In genomic region chr19:3766378-3766777, GRCm38 (mm10) we compare ENCODE assay signal across 7 mouse cellular contexts. TPM values are rescaled to one million over a fixed set of nuclear protein-coding genes. Genes with fewer than 3 reads are reported as not detected.
DNase-seq lines count a peak whose midpoint lies in the region; ATAC-seq lines count a peak whose summit lies in the region.

No protein-coding gene starts in this region.

- no peaks in the 10 kb centered on the region for H3K36me3 ChIP-seq in liver, embryonic 11.5 days (ENCODE audit: control insufficient read depth, insufficient read depth, low read length)
- H3K36me3 ChIP-seq in forebrain, embryonic 16.5 days (ENCODE audit: control insufficient read depth, insufficient read depth) = no peaks in the 10 kb centered on the region
- 0 out of 2 replicates have a peak, but pooled peaks cover 6% of the 10 kb centered on the region for H3K36me3 ChIP-seq in limb, embryonic 12.5 days
- H3K36me3 ChIP-seq in stomach, embryonic 14.5 days (ENCODE audit: control insufficient read depth, insufficient read depth, low read length) = no peaks in the 10 kb centered on the region

- no peaks in the 10 kb centered on the region for H3K9me3 ChIP-seq in liver, embryonic 11.5 days (ENCODE audit: control insufficient read depth, low read length)
- H3K9me3 ChIP-seq in forebrain, embryonic 16.5 days (ENCODE audit: control insufficient read depth, low read length) = no peaks in the 10 kb centered on the region
- no peaks in the 10 kb centered on the region for H3K9me3 ChIP-seq in limb, embryonic 12.5 days
- no peaks in the 10 kb centered on the region for H3K9me3 ChIP-seq in stomach, embryonic 14.5 days (ENCODE audit: control insufficient read depth, low read depth, low read length)

- 83% methylated on average over 5 of the region's 5 CpGs for WGBS in liver, embryonic 11.5 days
- WGBS in forebrain, embryonic 16.5 days = 92% methylated on average over 5 of the region's 5 CpGs
- 90% methylated on average over 5 of the region's 5 CpGs for WGBS in limb, embryonic 12.5 days
- 91% methylated on average over 5 of the region's 5 CpGs for WGBS in stomach, embryonic 14.5 days

- no peak for ATAC-seq in liver, embryonic 11.5 days (replicated peaks; ENCODE audit: low FRiP score)
- ATAC-seq in forebrain, embryonic 16.5 days = no peak
- no peak for ATAC-seq in limb, embryonic 12.5 days (ENCODE audit: insufficient number of reproducible peaks, insufficient read depth, low FRiP score, low TSS enrichment, low read depth)
- no peak for ATAC-seq in stomach, embryonic 14.5 days (ENCODE audit: insufficient number of reproducible peaks, insufficient read depth, low FRiP score, low read depth)
- no peak for ATAC-seq in activated CD4-positive, CD25-positive, alpha-beta regulatory T cell, adult 4 months

- H3K27me3 ChIP-seq in liver, embryonic 11.5 days (replicated peaks; ENCODE audit: control insufficient read depth, insufficient read depth, low read length) = no peaks in the 10 kb centered on the region
- no peaks in the 10 kb centered on the region for H3K27me3 ChIP-seq in forebrain, embryonic 16.5 days (replicated peaks; ENCODE audit: control insufficient read depth, insufficient read depth, low read length)
- H3K27me3 ChIP-seq in limb, embryonic 12.5 days = no peaks in the 10 kb centered on the region
- H3K27me3 ChIP-seq in stomach, embryonic 14.5 days (ENCODE audit: control insufficient read depth, insufficient read depth, low read length) = no peaks in the 10 kb centered on the region

- DNase-seq in liver, embryonic 11.5 days (ENCODE audit: low spot score) = no peak
- no peak for DNase-seq in liver
- DNase-seq in ovary, adult 18-20 months (ENCODE audit: low spot score) = no peak

- peaks cover 11% of the 10 kb centered on the region for H3K4me1 ChIP-seq in liver, embryonic 11.5 days (replicated peaks; ENCODE audit: control insufficient read depth, insufficient read depth, low read length)
- H3K4me1 ChIP-seq in forebrain, embryonic 16.5 days (replicated peaks; ENCODE audit: control insufficient read depth, insufficient read depth, low read length) = peaks cover 20% of the 10 kb centered on the region
- peaks cover 19% of the 10 kb centered on the region for H3K4me1 ChIP-seq in limb, embryonic 12.5 days (replicated peaks)
- H3K4me1 ChIP-seq in stomach, embryonic 14.5 days (ENCODE audit: control insufficient read depth, insufficient read depth, low read length) = peaks cover 2% of the 10 kb centered on the region; the same call in 1 of the 2 replicates

- H3K27ac ChIP-seq in liver, embryonic 11.5 days (ENCODE audit: low read depth, low read length) = no peak overlapping the region
- H3K27ac ChIP-seq in forebrain, embryonic 16.5 days (ENCODE audit: low read length) = peak overlapping the region; percentile 100
- H3K27ac ChIP-seq in limb, embryonic 12.5 days = no peak overlapping the region
- no peak overlapping the region for H3K27ac ChIP-seq in stomach, embryonic 14.5 days (ENCODE audit: low read length)

- no peak overlapping the region; the same call in 1 of the 2 replicates for H3K4me3 ChIP-seq in liver, embryonic 11.5 days (ENCODE audit: low read depth, low read length)
- H3K4me3 ChIP-seq in forebrain, embryonic 16.5 days (replicated peaks; ENCODE audit: low read length) = no peak overlapping the region; the same call in 1 of the 2 replicates
- H3K4me3 ChIP-seq in limb, embryonic 12.5 days (replicated peaks) = no peak overlapping the region
- H3K4me3 ChIP-seq in stomach, embryonic 14.5 days (ENCODE audit: low read depth, low read length) = no peak overlapping the region

- no peak overlapping the region; the same call in 1 of the 2 replicates for H3K9ac ChIP-seq in liver, embryonic 11.5 days (ENCODE audit: low read depth, low read length)
- peak overlapping the region; percentile 100 for H3K9ac ChIP-seq in forebrain, embryonic 16.5 days (replicated peaks; ENCODE audit: low read depth, low read length)
- H3K9ac ChIP-seq in limb, embryonic 12.5 days (replicated peaks) = no peak overlapping the region
- H3K9ac ChIP-seq in stomach, embryonic 14.5 days (replicated peaks; ENCODE audit: low read depth, low read length) = no peak overlapping the region

- H3K4me2 ChIP-seq in liver, embryonic 11.5 days = peak overlapping the region; percentile 97; the same call in 1 of the 2 replicates
- peak overlapping the region; percentile 91 for H3K4me2 ChIP-seq in forebrain, embryonic 16.5 days (ENCODE audit: low read length)
- H3K4me2 ChIP-seq in limb, embryonic 12.5 days = peak overlapping the region; percentile 87
- H3K4me2 ChIP-seq in stomach, embryonic 14.5 days (replicated peaks; ENCODE audit: low read depth, low read length) = 0 out of 2 replicates have a peak overlapping the region, but pooled peaks have one; percentile 77

RNA-seq across cellular contexts. Expression of gene Kmt5b, which starts 0.8 kb away (rescaled TPM):
- polyA plus RNA-seq in liver, embryonic 11.5 days (2014; fragmentation: Nextera tagmentation; extraction: Ambion mirVana) = 17.8 and 17.9 TPM in 2 replicates
- 56.7 and 58.5 TPM in 2 replicates for polyA plus RNA-seq in forebrain, embryonic 16.5 days (2015; fragmentation: Nextera tagmentation; extraction: Ambion mirVana)
- polyA plus RNA-seq in limb, embryonic 12.5 days (2016; fragmentation: Nextera tagmentation; extraction: Ambion mirVana) = 38.3 and 44.2 TPM in 2 replicates
- polyA plus RNA-seq in stomach, embryonic 14.5 days (2014; fragmentation: Nextera tagmentation; extraction: Ambion mirVana) = 40.3 and 41.5 TPM in 2 replicates
- polyA plus RNA-seq in activated CD4-positive, CD25-positive, alpha-beta regulatory T cell, adult 4 months (2017; shearing (Covaris generic)) = 10 to 100 TPM; 25.0 to 32.4 TPM

RNA-seq across cellular contexts. Expression of gene 1810055G02Rik, which starts 58.3 kb away (rescaled TPM):
- polyA plus RNA-seq in liver, embryonic 11.5 days (2014; fragmentation: Nextera tagmentation; extraction: Ambion mirVana) = 27.9 and 31.3 TPM in 2 replicates
- 37.2 and 38.7 TPM in 2 replicates for polyA plus RNA-seq in forebrain, embryonic 16.5 days (2015; fragmentation: Nextera tagmentation; extraction: Ambion mirVana)
- 33.0 and 41.1 TPM in 2 replicates for polyA plus RNA-seq in limb, embryonic 12.5 days (2016; fragmentation: Nextera tagmentation; extraction: Ambion mirVana)
- polyA plus RNA-seq in stomach, embryonic 14.5 days (2014; fragmentation: Nextera tagmentation; extraction: Ambion mirVana) = 37.4 and 44.3 TPM in 2 replicates
- 1 to 10 TPM; 4.0 to 5.1 TPM for polyA plus RNA-seq in activated CD4-positive, CD25-positive, alpha-beta regulatory T cell, adult 4 months (2017; shearing (Covaris generic))
